ENCODE assay signal across 20 mouse cellular contexts in the genomic region with DNA sequence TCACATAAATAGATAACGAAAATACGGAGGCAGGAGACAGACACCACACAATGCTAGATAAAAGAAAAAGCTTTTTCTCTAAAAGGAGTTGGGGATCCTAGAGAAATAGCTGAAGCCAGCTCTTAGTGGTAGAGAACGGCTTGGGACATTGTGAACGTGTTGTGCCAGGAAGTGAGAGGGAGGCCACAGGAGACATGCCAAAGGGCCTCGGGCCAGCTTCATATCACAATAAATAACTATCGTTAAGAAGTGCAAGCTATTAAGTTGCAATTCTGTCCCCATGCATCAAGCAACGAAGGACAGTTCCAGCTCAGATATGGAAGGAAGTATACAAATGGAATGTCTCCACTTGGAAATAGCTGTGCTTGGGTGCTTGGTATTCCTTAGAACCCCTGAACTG. TPM values are rescaled to one million over a fixed set of nuclear protein-coding genes. Genes with fewer than 3 reads are reported as not detected.
DNase-seq lines count a peak whose midpoint lies in the region; ATAC-seq lines count a peak whose summit lies in the region.
"Had no signal": no experiment of that assay in that cellular context is flagged by ENCODE, and none has a peak within 500 bp of the region (broad histone marks: within the 10 kb centered on the region; RNA-seq: fewer than 3 reads in every experiment).

No protein-coding gene starts in this region.

- H3K4me2 ChIP-seq in lung, embryonic 16.5 days (ENCODE audit: low read depth, low read length): no peak overlapping the region
- H3K4me2 ChIP-seq in midbrain, embryonic 16.5 days (ENCODE audit: low read length): no peak overlapping the region
- H3K4me2 ChIP-seq: embryonic facial prominence, embryonic 12.5 days; heart, embryonic 13.5 days; liver, embryonic 12.5 days had no signal

- ATAC-seq in lung, embryonic 16.5 days (ENCODE audit: low read depth): peak; percentile 76
- ATAC-seq in midbrain, embryonic 16.5 days: no peak
- ATAC-seq: forebrain, postnatal 0 days; liver, embryonic 12.5 days; Patski had no signal

- no peak overlapping the region for H3K4me3 ChIP-seq in lung, embryonic 16.5 days (ENCODE audit: low read length)
- no peak overlapping the region for H3K4me3 ChIP-seq in midbrain, embryonic 16.5 days (ENCODE audit: low read depth, low read length)
- H3K4me3 ChIP-seq: embryonic facial prominence, embryonic 12.5 days; heart, embryonic 13.5 days; liver, embryonic 12.5 days had no signal

- peaks cover 16% of the 10 kb centered on the region for H3K36me3 ChIP-seq in lung, embryonic 16.5 days (ENCODE audit: control insufficient read depth, insufficient read depth, low read length)
- peaks cover 16% of the 10 kb centered on the region for H3K36me3 ChIP-seq in midbrain, embryonic 16.5 days (ENCODE audit: control insufficient read depth, insufficient read depth, low read length)

- WGBS in lung, embryonic 16.5 days: 52% methylated on average over 7 of the region's 7 CpGs
- 90% methylated on average over 7 of the region's 7 CpGs for WGBS in midbrain, embryonic 16.5 days

- peak overlapping the region; percentile 72 for H3K27ac ChIP-seq in lung, embryonic 16.5 days (ENCODE audit: low read length)
- no peak overlapping the region for H3K27ac ChIP-seq in midbrain, embryonic 16.5 days (ENCODE audit: low read length)
- H3K27ac ChIP-seq: embryonic facial prominence, embryonic 12.5 days; heart, embryonic 13.5 days; liver, embryonic 12.5 days had no signal

- no peak overlapping the region for H3K9ac ChIP-seq in lung, embryonic 16.5 days (ENCODE audit: low read length)
- no peak overlapping the region for H3K9ac ChIP-seq in midbrain, embryonic 16.5 days (ENCODE audit: low read depth, low read length)
- H3K9ac ChIP-seq: embryonic facial prominence, embryonic 12.5 days; forebrain, postnatal 0 days; heart, embryonic 13.5 days; liver, embryonic 12.5 days had no signal

- peak; percentile 34 for DNase-seq in gastrocnemius, adult 18-20 months (ENCODE audit: low spot score)
- DNase-seq in gastrocnemius, adult 8-10 months (ENCODE audit: low spot score in 2 of 2): no peak
- DNase-seq in ovary, postnatal 14 days (ENCODE audit: low spot score): peak; percentile 42
- DNase-seq in ovary, adult 18-20 months (ENCODE audit: low spot score): no peak
- no peak for DNase-seq in left cerebral cortex, adult 11 months (ENCODE audit: low spot score)
- DNase-seq: B cell, adult 2 months; cerebellum, postnatal 36 days; forebrain, postnatal 0 days; gastrocnemius, postnatal 36 days; layer of hippocampus, postnatal 36 days; left cerebral cortex, postnatal 4 days; midbrain, embryonic 14.5 days; right cerebral cortex, postnatal 4 days; thymus, postnatal 14 days had no signal

- no peaks in the 10 kb centered on the region for H3K27me3 ChIP-seq in lung, embryonic 16.5 days (ENCODE audit: control insufficient read depth, insufficient read depth, low read depth, low read length)
- H3K27me3 ChIP-seq in midbrain, embryonic 16.5 days (ENCODE audit: control insufficient read depth, insufficient read depth, low read depth, low read length): no peaks in the 10 kb centered on the region
- H3K27me3 ChIP-seq: embryonic facial prominence, embryonic 12.5 days; heart, embryonic 13.5 days; liver, embryonic 12.5 days; Patski had no signal

- H3K4me1 ChIP-seq in lung, embryonic 16.5 days (replicated peaks; ENCODE audit: control insufficient read depth, insufficient read depth, low read length): 0 out of 2 replicates have a peak, but pooled peaks cover 4% of the 10 kb centered on the region
- H3K4me1 ChIP-seq in midbrain, embryonic 16.5 days (ENCODE audit: control insufficient read depth, insufficient read depth, low read length): no peaks in the 10 kb centered on the region
- H3K4me1 ChIP-seq: embryonic facial prominence, embryonic 12.5 days; heart, embryonic 13.5 days; liver, embryonic 12.5 days had no signal

- no peaks in the 10 kb centered on the region for H3K9me3 ChIP-seq in lung, embryonic 16.5 days (ENCODE audit: control insufficient read depth, low read length)
- no peaks in the 10 kb centered on the region for H3K9me3 ChIP-seq in midbrain, embryonic 16.5 days (replicated peaks; ENCODE audit: control insufficient read depth, low read length, poor library complexity, severe bottlenecking)
- H3K9me3 ChIP-seq: embryonic facial prominence, embryonic 12.5 days; heart, embryonic 13.5 days; liver, embryonic 12.5 days had no signal

RNA-seq across cellular contexts. Expression of a gene that starts 14.5 kb away (rescaled TPM):
- 10 to 100 TPM; 91.2 to 93.5 TPM for total RNA-seq in gastrocnemius, adult 18-20 months (2021)
- total RNA-seq in gastrocnemius, adult 8-10 months (2022): 100 to 1,000 TPM in 2 of 4 experiments, 10 to 100 TPM in 2; 89.9 to 149 (median 110) TPM
- polyA plus RNA-seq in lung, embryonic 16.5 days (2015; fragmentation: Nextera tagmentation; extraction: Ambion mirVana): 142 and 148 TPM in 2 replicates
- polyA plus RNA-seq in midbrain, embryonic 16.5 days (2015; fragmentation: Nextera tagmentation; extraction: Ambion mirVana): 164 and 187 TPM in 2 replicates

Comparison
In these comparisons a context has a peak if more than half of its experiments do, and no peak if none do; other contexts are left out.
1. DNase-seq: peak in gastrocnemius, adult 18-20 months (single experiment) and ovary, postnatal 14 days (single experiment); none in gastrocnemius, adult 8-10 months (0 of 2), ovary, adult 18-20 months (single experiment) and left cerebral cortex, adult 11 months (single experiment).